Mouse (Mus musculus) limb, embryonic 11.5 days (tissue): Measurements from ENCODE around the gene Trib2. TPM values are rescaled to one million over a fixed set of nuclear protein-coding genes. Genes with fewer than 3 reads are reported as not detected.

Source experiments
- ATAC-seq: fragments of 200-750 bp; cut with Nextera tagmentation; 2 replicates; pipeline ENCODE4 v1.8.0; 2017; ENCODE audit warnings: low read depth; ENCODE audit not compliant: insufficient number of reproducible peaks, low FRiP score, low TSS enrichment
- DNase-seq: peaks from one replicate; pipeline ENCODE4 v3.0.0-alpha.2; 2015; ENCODE audit warnings: low spot score
- H3K27ac ChIP-seq: fragments of 300-500 bp; sonication (generic); replicated peaks from 2 replicates; pipeline ENCODE4 v1.5.1; 2014; ENCODE audit warnings: low read depth, mild to moderate bottlenecking, low read length
- H3K27me3 ChIP-seq: fragments of 300-500 bp; sonication (generic); 2 replicates; pipeline ENCODE4 v1.6.1; 2014; ENCODE audit warnings: mild to moderate bottlenecking, low read length, mixed read lengths; ENCODE audit not compliant: control insufficient read depth, insufficient read depth
- H3K36me3 ChIP-seq: fragments of 300-500 bp; sonication (generic); 2 replicates; pipeline ENCODE4 v1.6.1; 2014; ENCODE audit warnings: mild to moderate bottlenecking, low read length, moderate library complexity, mixed read lengths; ENCODE audit not compliant: control insufficient read depth, insufficient read depth
- H3K4me1 ChIP-seq: fragments of 300-500 bp; sonication (generic); 2 replicates; pipeline ENCODE4 v1.6.1; 2014; ENCODE audit warnings: low read length, mixed read lengths; ENCODE audit not compliant: control insufficient read depth, insufficient read depth
- H3K4me2 ChIP-seq: fragments of 300-500 bp; sonication (generic); 2 replicates; pipeline ENCODE4 v1.6.1; 2014; ENCODE audit warnings: low read depth, mild to moderate bottlenecking, moderate library complexity; ENCODE audit not compliant: severe bottlenecking
- H3K4me3 ChIP-seq: fragments of 300-500 bp; sonication (generic); 2 replicates; pipeline ENCODE4 v1.5.1; 2014; ENCODE audit warnings: low read depth, low read length
- H3K9ac ChIP-seq: fragments of 300-500 bp; sonication (generic); 2 replicates; pipeline ENCODE4 v1.6.1; 2014; ENCODE audit warnings: mild to moderate bottlenecking, low read length
- H3K9me3 ChIP-seq: fragments of 300-500 bp; sonication (generic); 2 replicates; pipeline ENCODE4 v1.6.1; 2016; ENCODE audit warnings: low read length; ENCODE audit not compliant: control insufficient read depth
- WGBS: fragments of 180-500 bp; shearing (Covaris S2); extraction: QIAGEN DNeasy Blood & Tissue Kit; methylation state at CpG from one replicate; pipeline ENCODE4 v1.1.7; 2014; 5-methylcytosine and 5-hydroxymethylcytosine counted together
- polyA plus RNA-seq: library from polyadenylated mRNA; unstranded; fragments of >200 nt; fragmentation: Nextera tagmentation; extraction: Ambion mirVana; gene quantifications from 2 replicates; pipeline ENCODE4 v1.2.1, GENCODE M21; 2014

The Trib2 gene
- polyA plus RNA-seq, result 56.1 and 56.2 TPM in 2 replicates

GRCm38 (mm10) chr12:15816740-15817178 is at the start of gene Trib2:
TSS of gene Trib2 (minus strand) at chr12:15816922.
- Histone ChIP-seq H3K27ac (peak within 1 kb of the TSS; percentile 87), H3K27me3 (no peaks in the 10 kb centered on the region), H3K4me1 (peaks cover 10% of the 10 kb centered on the region), H3K4me3 (peak within 1 kb of the TSS; percentile 72), H3K9ac (peak within 1 kb of the TSS; percentile 94), H3K36me3 (no peaks in the 10 kb centered on the region), H3K9me3 (no peaks in the 10 kb centered on the region), H3K4me2 (peak within 1 kb of the TSS; percentile 87)
- WGBS, result under 1% methylated on average over 49 of the region's 50 CpGs
- DNase-seq (peak; percentile 95), ATAC-seq (peak; percentile 90)

- Histone ChIP-seq H3K9ac (no peak overlapping the region), H3K4me2 (no peak overlapping the region), H3K9me3 (no peaks in the 10 kb centered on the region), H3K4me3 (no peak overlapping the region), H3K4me1 (no peaks in the 10 kb centered on the region), H3K36me3 (no peaks in the 10 kb centered on the region), H3K27ac (no peak overlapping the region), H3K27me3 (no peaks in the 10 kb centered on the region)
- 84% methylated on average over 4 of the region's 4 CpGs for WGBS
- DNase-seq, result no peak
- ATAC-seq, result no peak
Observed at GRCm38 (mm10) chr12:15858005-15858404, 41.3 kb upstream of the Trib2 start.

GRCm38 (mm10) chr12:15855891-15856290 is 39.2 kb upstream of the Trib2 start:
- no peak overlapping the region for H3K4me3 ChIP-seq
- 72% methylated on average over 5 of the region's 5 CpGs for WGBS
- no peaks in the 10 kb centered on the region for H3K4me1 ChIP-seq
- DNase-seq, result no peak
- no peak for ATAC-seq
- no peaks in the 10 kb centered on the region for H3K36me3 ChIP-seq
- H3K4me2 ChIP-seq, result no peak overlapping the region
- no peak overlapping the region for H3K9ac ChIP-seq
- no peak overlapping the region for H3K27ac ChIP-seq
- H3K9me3 ChIP-seq, result no peaks in the 10 kb centered on the region
- H3K27me3 ChIP-seq, result no peaks in the 10 kb centered on the region

GRCm38 (mm10) chr12:15852781-15853180 is 36.1 kb upstream of the Trib2 start:
- ATAC-seq, result no peak
- H3K27ac ChIP-seq, result no peak overlapping the region
- 77% methylated on average over 4 of the region's 4 CpGs for WGBS
- H3K4me3 ChIP-seq, result no peak overlapping the region
- no peaks in the 10 kb centered on the region for H3K27me3 ChIP-seq
- no peak overlapping the region for H3K4me2 ChIP-seq
- no peaks in the 10 kb centered on the region for H3K4me1 ChIP-seq
- no peaks in the 10 kb centered on the region for H3K9me3 ChIP-seq
- no peaks in the 10 kb centered on the region for H3K36me3 ChIP-seq
- H3K9ac ChIP-seq, result no peak overlapping the region
- DNase-seq, result no peak

GRCm38 (mm10) chr12:15852031-15852430 is 35.3 kb upstream of the Trib2 start:
- DNase-seq, result no peak
- 85% methylated on average over 4 of the region's 4 CpGs for WGBS

GRCm38 (mm10) chr12:15850441-15850895 is 33.7 kb upstream of the Trib2 start:
- Histone ChIP-seq H3K4me3 (no peak overlapping the region), H3K27ac (no peak overlapping the region), H3K36me3 (no peaks in the 10 kb centered on the region), H3K4me2 (no peak overlapping the region), H3K27me3 (no peaks in the 10 kb centered on the region), H3K9me3 (no peaks in the 10 kb centered on the region), H3K4me1 (no peaks in the 10 kb centered on the region), H3K9ac (no peak overlapping the region)
- no peak for DNase-seq
- no peak for ATAC-seq
- WGBS, result 64% methylated on average over 8 of the region's 8 CpGs

More at GRCm38 (mm10) chr12:15852031-15852430, 35.3 kb upstream of the Trib2 start:
- no peak for ATAC-seq
- Histone ChIP-seq H3K4me2 (no peak overlapping the region), H3K9ac (no peak overlapping the region), H3K27ac (no peak overlapping the region), H3K27me3 (no peaks in the 10 kb centered on the region), H3K4me1 (no peaks in the 10 kb centered on the region), H3K9me3 (no peaks in the 10 kb centered on the region), H3K4me3 (no peak overlapping the region), H3K36me3 (no peaks in the 10 kb centered on the region)

- H3K4me2 ChIP-seq, result no peak overlapping the region
- ATAC-seq (no peak), DNase-seq (no peak)
- no peak overlapping the region for H3K4me3 ChIP-seq
- H3K36me3 ChIP-seq, result no peaks in the 10 kb centered on the region
- H3K4me1 ChIP-seq, result no peaks in the 10 kb centered on the region
- H3K27ac ChIP-seq, result no peak overlapping the region
- WGBS, result 81% methylated on average over 3 of the region's 3 CpGs
- H3K27me3 ChIP-seq, result no peaks in the 10 kb centered on the region
- H3K9ac ChIP-seq, result no peak overlapping the region
- no peaks in the 10 kb centered on the region for H3K9me3 ChIP-seq
Observed at GRCm38 (mm10) chr12:15849861-15850294, 33.2 kb upstream of the Trib2 start.

- Histone ChIP-seq H3K4me2 (no peak overlapping the region), H3K36me3 (no peaks in the 10 kb centered on the region), H3K9me3 (no peaks in the 10 kb centered on the region), H3K9ac (no peak overlapping the region), H3K4me3 (no peak overlapping the region), H3K27ac (no peak overlapping the region), H3K27me3 (no peaks in the 10 kb centered on the region), H3K4me1 (no peaks in the 10 kb centered on the region)
- WGBS, result 100% methylated on average over 3 of the region's 4 CpGs
- DNase-seq (no peak), ATAC-seq (no peak)
Observed at GRCm38 (mm10) chr12:15848391-15848790, 31.7 kb upstream of the Trib2 start.

GRCm38 (mm10) chr12:15844701-15845100 is 28.0 kb upstream of the Trib2 start:
- Histone ChIP-seq H3K9me3 (no peaks in the 10 kb centered on the region), H3K27ac (no peak overlapping the region), H3K4me3 (no peak overlapping the region), H3K27me3 (no peaks in the 10 kb centered on the region), H3K4me2 (no peak overlapping the region), H3K9ac (no peak overlapping the region), H3K36me3 (no peaks in the 10 kb centered on the region), H3K4me1 (no peaks in the 10 kb centered on the region)
- ATAC-seq (no peak), DNase-seq (no peak)
- 84% methylated on average over 3 of the region's 3 CpGs for WGBS
